Mouse (Mus musculus) cerebellum, adult 11-12 months (tissue): ENCODE measurements around the gene Zfp511.

Source experiments
- DNase-seq: peaks from one replicate; pipeline ENCODE4 v3.0.0; 2022

Zfp511 gene

DNA sequence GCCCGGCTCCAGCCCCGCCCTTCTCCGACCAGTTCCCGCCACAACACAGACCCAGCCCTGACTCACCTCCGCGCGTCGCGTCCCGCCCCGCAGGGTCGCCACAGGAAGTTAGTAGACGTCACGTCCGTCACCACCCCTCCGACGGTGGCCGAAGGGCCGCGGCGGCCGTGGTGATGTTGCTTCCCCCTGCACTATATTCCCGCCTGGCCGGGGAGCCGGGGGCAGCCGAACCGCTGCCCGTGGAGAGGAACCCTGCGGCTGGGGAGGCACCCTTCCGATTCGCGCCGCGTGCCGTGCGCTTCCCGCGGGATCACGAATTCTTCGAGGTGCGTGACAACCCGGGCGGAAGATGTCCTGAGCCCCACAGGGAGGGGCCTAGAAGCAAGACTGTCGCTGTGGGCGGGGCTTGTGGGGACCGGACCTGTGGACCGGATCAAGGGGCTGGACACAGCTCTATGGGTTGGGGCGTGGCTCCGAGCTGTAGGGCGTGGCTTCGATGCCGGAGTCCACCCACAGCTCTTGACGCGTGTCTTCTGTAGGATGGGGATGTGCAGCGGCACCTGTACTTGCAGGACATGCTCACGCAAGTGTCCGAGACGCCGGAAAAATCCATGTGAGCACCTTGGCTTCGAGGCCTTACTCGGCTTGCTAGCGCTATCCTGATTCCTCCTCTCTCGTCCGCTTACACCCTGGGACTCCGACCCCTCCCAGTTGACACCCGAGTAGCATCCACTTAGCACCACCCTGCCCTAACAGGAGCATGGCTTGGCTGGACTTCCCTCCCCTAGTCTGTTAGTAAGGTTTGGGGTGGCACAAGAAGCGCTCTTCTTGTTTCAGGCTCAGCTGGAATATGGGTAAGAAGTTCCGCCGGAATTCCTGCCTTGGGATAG lies at the start of gene Zfp511, which contains the start of gene Tubgcp2:
TSS of gene Zfp511 (plus strand) at position 111 of the 890 bp plus-strand sequence.
TSS of gene Tubgcp2 (minus strand) at position 389 of the 890 bp plus-strand sequence.
- peak; percentile 95 for DNase-seq

DNA sequence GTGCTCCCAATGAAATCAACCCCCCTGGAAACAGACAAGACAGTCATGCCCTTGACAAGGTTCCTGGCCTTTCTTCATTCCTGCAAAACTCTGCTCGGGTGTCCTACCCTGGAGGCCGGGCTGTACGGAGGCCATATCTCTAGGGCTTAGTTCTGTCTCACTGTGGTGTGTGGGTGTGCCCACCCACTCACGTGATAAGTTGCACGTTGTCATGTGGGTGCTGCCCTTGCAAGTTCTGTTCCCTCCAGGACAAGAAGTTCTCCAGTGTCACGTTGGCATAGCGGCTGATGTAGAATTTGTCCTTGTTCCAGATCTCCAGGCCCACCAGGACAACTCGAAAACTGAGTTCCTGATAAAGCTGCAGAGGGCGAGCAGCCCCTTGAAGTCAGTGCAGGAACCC lies 47.9 kb upstream of the Zfp511 start:
- no peak for DNase-seq

GRCm38 (mm10) chr7:139990864-139991394 lies 45.3 kb upstream of the Zfp511 start:
- no peak for DNase-seq

GRCm38 (mm10) chr7:139992406-139992805 lies 43.8 kb upstream of the Zfp511 start, which contains the start of gene Adam8:
Gene Adam8, minus strand, starts transcription at chr7:139992562.
- DNase-seq: no peak

GRCm38 (mm10) chr7:139993532-139993931 lies 42.7 kb upstream of the Zfp511 start:
- DNase-seq: no peak

- DNase-seq: no peak
These were observed 42.0 kb upstream of the Zfp511 start for GRCm38 (mm10) chr7:139994202-139994601.

DNA sequence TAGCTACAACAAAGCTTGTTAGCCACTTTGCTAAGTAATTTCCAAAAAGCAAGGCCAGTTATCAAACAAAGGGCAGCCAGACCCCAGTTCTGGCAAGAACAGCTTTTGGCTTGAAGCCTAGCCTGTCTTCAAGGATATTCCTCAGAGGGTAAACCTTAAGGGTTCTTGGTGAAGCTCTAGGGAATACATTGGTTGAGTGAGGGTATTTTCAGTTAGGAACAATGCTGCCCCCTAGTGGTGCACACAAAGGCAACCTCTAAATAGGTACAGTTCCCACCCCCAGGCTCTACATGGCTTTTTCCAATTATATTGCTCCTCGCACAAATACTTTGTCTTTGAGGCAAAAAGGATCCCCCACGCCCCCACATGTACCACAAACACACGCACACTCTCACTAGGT lies 41.5 kb upstream of the Zfp511 start:
- peak; percentile 27 for DNase-seq

DNA sequence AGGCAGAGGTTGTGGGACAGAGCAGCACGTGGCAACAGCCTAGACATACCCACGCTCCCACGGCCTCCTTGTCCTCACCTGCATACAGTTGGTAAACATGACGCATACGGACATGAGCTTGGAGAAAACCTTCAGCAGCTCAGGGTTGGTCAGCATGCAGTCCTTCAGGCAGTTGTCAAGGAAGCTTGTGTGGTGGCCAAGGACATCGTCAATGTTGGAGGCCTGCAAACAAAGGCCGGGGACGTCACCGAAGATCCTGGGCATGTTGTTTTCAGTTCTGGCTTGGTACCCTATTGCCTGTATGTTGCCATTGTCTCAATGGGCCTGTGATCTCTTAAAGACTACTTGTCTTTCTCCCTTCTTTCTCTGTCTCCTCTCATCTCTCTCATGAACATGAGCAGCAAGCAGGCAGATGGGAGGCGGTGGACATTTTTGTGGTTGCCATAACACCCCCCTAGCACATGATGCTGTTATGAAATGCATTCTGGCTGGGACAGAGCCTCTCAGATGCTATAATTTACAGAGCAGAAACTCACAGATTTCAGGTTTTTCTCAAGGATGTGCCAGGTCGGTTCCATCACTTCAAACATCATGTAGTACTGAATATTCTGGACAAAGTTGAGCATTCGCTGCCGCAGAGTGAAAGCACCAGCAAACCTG lies 37.4 kb upstream of the Zfp511 start:
- no peak for DNase-seq

GRCm38 (mm10) chr7:140001086-140001740 lies 35.0 kb upstream of the Zfp511 start:
- no peak for DNase-seq

- DNase-seq: no peak
These were observed 31.5 kb upstream of the Zfp511 start for GRCm38 (mm10) chr7:140004666-140005065.

- no peak for DNase-seq
These were observed 29.2 kb upstream of the Zfp511 start for GRCm38 (mm10) chr7:140006861-140007611.

GRCm38 (mm10) chr7:140007781-140008180 lies 28.4 kb upstream of the Zfp511 start:
- no peak for DNase-seq

DNA sequence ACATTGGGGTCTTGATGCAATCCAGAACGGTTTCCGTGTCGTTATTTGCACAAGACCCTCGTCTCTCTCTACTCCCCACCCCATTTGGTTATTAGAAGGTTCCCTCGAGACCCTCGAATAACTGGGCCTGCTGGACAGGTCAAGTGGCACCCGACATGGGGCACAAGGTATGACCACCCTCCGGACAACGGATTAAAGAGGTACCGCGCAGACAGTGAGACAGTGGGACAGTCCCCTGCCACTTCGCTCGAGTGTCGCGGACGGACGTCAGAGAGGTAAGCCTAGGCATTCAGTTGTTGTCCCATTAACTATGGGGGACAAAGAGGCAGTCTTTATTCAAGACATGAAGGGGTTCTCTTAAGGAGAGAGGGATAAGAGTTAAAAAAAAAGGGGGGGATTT lies 24.9 kb upstream of the Zfp511 start:
- DNase-seq: no peak

DNA sequence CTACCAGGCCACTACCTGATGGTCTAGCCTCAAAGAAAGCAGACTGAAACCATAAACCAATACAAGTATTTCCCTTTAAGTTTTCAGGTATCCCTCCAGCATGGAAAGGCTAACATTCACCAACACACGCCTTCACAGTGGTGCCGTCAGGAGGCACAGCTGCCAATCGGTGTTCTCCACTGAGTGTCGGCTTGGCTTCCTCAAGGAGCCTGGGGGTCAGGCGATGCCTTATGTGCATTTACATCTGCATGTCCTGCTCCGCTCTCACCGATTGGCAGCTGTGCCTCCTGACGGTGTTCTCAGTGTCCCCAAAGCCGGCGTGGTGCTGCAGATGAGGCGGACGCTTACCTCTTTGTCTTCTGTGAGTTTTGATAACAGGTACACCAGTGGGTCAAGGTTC lies 4.4 kb upstream of the Zfp511 start:
- no peak for DNase-seq

DNA sequence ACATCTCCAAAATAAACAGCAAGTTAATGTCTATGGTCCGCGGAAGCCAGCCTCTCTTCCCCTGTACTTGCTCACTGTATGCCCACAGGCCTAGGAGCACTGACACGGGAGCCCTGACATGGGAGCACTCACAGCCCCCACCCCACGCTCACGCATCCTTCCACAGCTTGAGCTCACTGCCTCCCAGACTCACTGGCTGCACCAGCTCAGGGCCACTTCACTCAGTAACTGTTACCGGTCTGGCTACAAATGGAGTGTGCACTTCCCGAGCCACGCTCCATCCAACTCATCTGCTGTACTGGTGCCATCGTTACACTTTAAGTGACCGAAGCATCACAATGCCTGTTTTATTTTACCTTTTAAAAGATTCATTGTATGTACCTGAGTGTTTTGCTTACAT lies 3.8 kb upstream of the Zfp511 start:
- no peak for DNase-seq

GRCm38 (mm10) chr7:140033386-140033785 lies 2.8 kb upstream of the Zfp511 start:
- no peak for DNase-seq

- no peak for DNase-seq
These were observed 735 bp upstream of the Zfp511 start for GRCm38 (mm10) chr7:140035456-140035855.

GRCm38 (mm10) chr7:140037171-140037555 lies 972 bp downstream of the Zfp511 start:
- no peak for DNase-seq

- no peak for DNase-seq
These were observed 6.5 kb downstream of the Zfp511 start for GRCm38 (mm10) chr7:140042728-140043127.

- DNase-seq: no peak
These were observed 9.4 kb downstream of the Zfp511 start for GRCm38 (mm10) chr7:140045546-140045945.

- DNase-seq: no peak
These were observed 11.7 kb downstream of the Zfp511 start for GRCm38 (mm10) chr7:140047811-140048311.
